Mouse (Mus musculus) ES-E14 (cell line): ENCODE data around the gene Krba1.

ENCODE experiments used
- CHD2 ChIP-seq: IDR thresholded peaks from 2 replicates; pipeline ENCODE4 v1.6.1; 2014; ENCODE audit warnings: mild to moderate bottlenecking, low read depth, low read length, inconsistent platforms
- HCFC1 ChIP-seq: IDR thresholded peaks from 2 replicates; pipeline ENCODE4 v1.6.1; 2012; ENCODE audit warnings: low read length, inconsistent platforms, borderline replicate concordance; ENCODE audit not compliant: insufficient read depth
- MAFK ChIP-seq: IDR thresholded peaks from 2 replicates; pipeline ENCODE4 v1.6.1; 2014; ENCODE audit warnings: mild to moderate bottlenecking, low read depth, low read length, inconsistent platforms; ENCODE audit not compliant: insufficient read depth
- ZC3H11A ChIP-seq: IDR thresholded peaks from 2 replicates; pipeline ENCODE4 v1.6.1; 2012; ENCODE audit warnings: low read depth, mild to moderate bottlenecking, inconsistent platforms, low read length, borderline replicate concordance
- ZNF384 ChIP-seq: IDR thresholded peaks from 2 replicates; pipeline ENCODE4 v1.6.1; 2012; ENCODE audit warnings: low read depth, low read length, inconsistent platforms

DNA sequence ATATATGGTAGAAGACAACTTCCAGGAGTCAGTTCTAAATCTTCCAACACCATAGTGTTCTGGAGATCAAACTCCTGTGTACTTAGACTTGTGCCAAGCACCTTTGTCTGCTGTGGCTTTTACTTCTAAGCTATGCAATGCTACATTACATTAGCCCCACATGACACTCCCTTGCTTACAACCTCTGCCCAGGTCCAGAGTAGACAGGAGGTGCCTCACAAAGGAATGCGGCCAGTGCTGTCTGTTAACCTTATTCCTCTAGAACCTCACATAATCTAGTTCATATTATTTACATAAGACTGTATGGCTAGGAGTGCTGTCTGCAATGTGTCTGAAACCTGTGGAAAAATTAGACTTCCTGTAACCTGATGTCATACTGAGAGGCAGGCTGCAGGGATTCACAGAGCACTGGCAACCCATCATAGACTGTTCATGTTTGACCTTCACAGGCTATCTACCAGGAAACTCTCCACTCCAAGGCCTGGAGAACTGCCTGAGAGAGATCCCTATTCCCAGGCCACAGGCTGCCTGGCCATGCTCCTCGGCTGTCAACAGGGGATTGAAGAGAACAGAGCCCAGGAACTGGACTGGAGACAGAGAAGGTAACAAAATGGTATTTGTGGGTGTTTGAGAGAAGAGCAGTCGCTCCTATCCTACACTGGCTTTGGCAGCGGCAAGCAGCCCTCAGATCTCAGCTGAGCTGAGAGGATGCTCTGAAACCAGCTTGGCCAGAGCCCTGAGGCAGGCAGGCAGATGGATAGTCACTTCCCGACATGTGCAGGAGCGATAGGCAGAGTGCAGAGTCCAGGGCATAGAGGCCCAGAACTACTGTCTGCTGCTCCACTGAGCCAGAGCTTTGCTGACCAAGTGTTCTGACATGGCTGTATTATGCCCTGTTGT is 16.1 kb downstream of the Krba1 start:
- TF ChIP-seq ZC3H11A = no peak
- no peak for TF ChIP-seq ZNF384
- TF ChIP-seq MAFK = no peak
- TF ChIP-seq CHD2 = no peak
- TF ChIP-seq HCFC1 = no peak
